Mouse (Mus musculus): ENCODE measurements at regions not wholly inside any gene's neighbourhood (a gene's known extent, or its start where the extent isn't known, plus 50 kb on each side); places are given as distances from the start of the nearest gene placed in this dataset.

DNA sequence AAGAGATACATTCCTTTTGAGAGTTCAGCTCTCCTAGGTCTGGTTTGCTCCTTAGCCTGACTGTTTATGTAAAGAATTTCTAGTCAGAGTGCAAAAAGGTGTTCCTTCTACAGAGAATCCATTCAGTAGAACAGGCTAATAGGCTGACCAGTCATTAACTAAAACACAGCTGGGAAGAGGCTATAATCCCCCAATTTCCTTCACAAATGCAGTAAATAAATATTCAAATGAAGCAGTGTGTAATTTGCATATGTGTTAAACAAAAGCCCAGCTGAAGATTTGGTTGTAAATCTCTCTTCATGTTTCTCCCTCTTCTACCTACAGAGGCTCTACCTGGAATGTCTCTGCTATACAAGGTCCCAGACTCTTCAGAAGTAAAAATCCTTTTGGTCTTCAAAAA, 600.2 kb upstream of the Mef2c start:
- Histone ChIP-seq H3K27ac (ENCODE audit: insufficient read depth, low read depth) (no peak overlapping the region), H3K4me3 (replicated peaks in 1 of 3; ENCODE audit: low read depth in 2 of 3, low read length in 2 of 3, poor library complexity in 1 of 3) (no peak overlapping the region), H3K36me3 (replicated peaks in 1 of 2; ENCODE audit: control insufficient read depth in 1 of 2, insufficient read depth in 1 of 2, low read length in 1 of 2) (no peaks in the 10 kb centered on the region), H3K9me3 (replicated peaks; ENCODE audit: low read length) (no peaks in the 10 kb centered on the region), H3K4me1 (ENCODE audit: control insufficient read depth in 1 of 2, insufficient read depth in 2 of 2) (peaks cover 0 to 9% of the 10 kb centered on the region in 2 experiments; a peak in 2 of 4 replicates), H3K27me3 (replicated peaks) (no peaks in the 10 kb centered on the region), H3K4me2 (ENCODE audit: insufficient read depth, low read depth, poor library complexity, severe bottlenecking) (no peak overlapping the region), H3K9ac (ENCODE audit: insufficient read depth, low read depth) (no peak overlapping the region), H3K79me2 (replicated peaks; ENCODE audit: control insufficient read depth, extremely low read depth, insufficient read depth, poor library complexity, severe bottlenecking) (no peaks in the 10 kb centered on the region)
- no peak for DNase-seq (ENCODE audit: extremely low read depth)
- TF ChIP-seq UBTF (IDR thresholded peaks at IDR 0.05; ENCODE audit: low read depth, low read length) (no peak), SIN3A (IDR thresholded peaks at IDR 0.05; ENCODE audit: low read length) (no peak), POLR2AphosphoS2 (IDR thresholded peaks at IDR 0.05; ENCODE audit: low read depth, low read length) (no peak), MEF2A (IDR thresholded peaks at IDR 0.05; ENCODE audit: borderline replicate concordance, low read depth, low read length) (no peak), CTCF (conservative IDR thresholded peaks at IDR 0.05 in 1 of 2, IDR thresholded peaks at IDR 0.05 in 1 of 2; ENCODE audit: low read depth in 2 of 2, low read length in 2 of 2) (no peak), CHD1 (IDR thresholded peaks at IDR 0.05; ENCODE audit: low read depth, low read length) (no peak), ZNF384 (IDR thresholded peaks at IDR 0.05; ENCODE audit: low read depth, low read length) (no peak), MAZ (IDR thresholded peaks at IDR 0.05; ENCODE audit: low read depth, low read length) (no peak), NRF1 (IDR thresholded peaks at IDR 0.05; ENCODE audit: low read depth, low read length) (no peak), RAD21 (IDR thresholded peaks at IDR 0.05; ENCODE audit: low read depth, low read length) (no peak), MAFK (IDR thresholded peaks at IDR 0.05; ENCODE audit: insufficient replicate concordance, low read length) (no peak), JUN (IDR thresholded peaks at IDR 0.05; ENCODE audit: insufficient read depth, low read depth, low read length) (no peak), EP300 (IDR thresholded peaks at IDR 0.05; ENCODE audit: low read length) (no peak), ETS1 (conservative IDR thresholded peaks at IDR 0.05; ENCODE audit: low read depth, low read length) (no peak), PAX5 (IDR thresholded peaks at IDR 0.05; ENCODE audit: low read length) (no peak), RCOR1 (conservative IDR thresholded peaks at IDR 0.05; ENCODE audit: low read depth, low read length) (no peak), POLR2A (IDR thresholded peaks at IDR 0.05; ENCODE audit: low read depth, low read length) (no peak)
- in situ Hi-C loops (cut with MboI; ENCODE audit: low pct_ligation_motif_present, low pct_unique_long_range_greater_than_20kb, low sequenced_read_pairs) (no loop called here), dilution Hi-C loops (cut with MboI; ENCODE audit: extremely low pct_ligation_motif_present, extremely low pct_unique_long_range_greater_than_20kb, low sequenced_read_pairs) (no loop called here)

- no peak overlapping the region for H3K4me2 ChIP-seq (ENCODE audit: insufficient read depth, low read depth, poor library complexity, severe bottlenecking)
- H3K9ac ChIP-seq (ENCODE audit: insufficient read depth, low read depth) = no peak overlapping the region
- H3K36me3 ChIP-seq (replicated peaks in 1 of 2; ENCODE audit: control insufficient read depth in 1 of 2, insufficient read depth in 1 of 2, low read length in 1 of 2) = no peaks in the 10 kb centered on the region
- no peak overlapping the region for H3K27ac ChIP-seq (ENCODE audit: insufficient read depth, low read depth)
- H3K79me2 ChIP-seq (replicated peaks; ENCODE audit: control insufficient read depth, extremely low read depth, insufficient read depth, poor library complexity, severe bottlenecking) = no peaks in the 10 kb centered on the region
- no peak for DNase-seq (ENCODE audit: extremely low read depth)
- H3K4me3 ChIP-seq (replicated peaks in 1 of 3; ENCODE audit: low read depth in 2 of 3, low read length in 2 of 3, poor library complexity in 1 of 3) = no peak overlapping the region
- TF ChIP-seq EP300 (IDR thresholded peaks at IDR 0.05; ENCODE audit: low read length) = no peak
- no peaks in the 10 kb centered on the region for H3K27me3 ChIP-seq (replicated peaks)
- H3K4me1 ChIP-seq (ENCODE audit: control insufficient read depth in 1 of 2, insufficient read depth in 2 of 2) = peaks cover 2 to 5% of the 10 kb centered on the region in 2 experiments; a peak in 1 of 4 replicates
- dilution Hi-C loops (cut with MboI; ENCODE audit: extremely low pct_ligation_motif_present, extremely low pct_unique_long_range_greater_than_20kb, low sequenced_read_pairs) = no loop called here
- no peaks in the 10 kb centered on the region for H3K9me3 ChIP-seq (replicated peaks; ENCODE audit: low read length)
- in situ Hi-C loops (cut with MboI; ENCODE audit: low pct_ligation_motif_present, low pct_unique_long_range_greater_than_20kb, low sequenced_read_pairs) = no loop called here
These were observed 596.1 kb upstream of the Mef2c start for GRCm38 (mm10) chr13:82907689-82908088.
